Mouse (Mus musculus) ES-E14 (cell line): ENCODE measurements around the gene Fxyd7.

Experiments used
- HCFC1 ChIP-seq: IDR thresholded peaks from 2 replicates; pipeline ENCODE4 v1.6.1; 2012; ENCODE audit warnings: low read length, inconsistent platforms, borderline replicate concordance; ENCODE audit not compliant: insufficient read depth
- ZNF384 ChIP-seq: IDR thresholded peaks from 2 replicates; pipeline ENCODE4 v1.6.1; 2012; ENCODE audit warnings: low read depth, low read length, inconsistent platforms

DNA sequence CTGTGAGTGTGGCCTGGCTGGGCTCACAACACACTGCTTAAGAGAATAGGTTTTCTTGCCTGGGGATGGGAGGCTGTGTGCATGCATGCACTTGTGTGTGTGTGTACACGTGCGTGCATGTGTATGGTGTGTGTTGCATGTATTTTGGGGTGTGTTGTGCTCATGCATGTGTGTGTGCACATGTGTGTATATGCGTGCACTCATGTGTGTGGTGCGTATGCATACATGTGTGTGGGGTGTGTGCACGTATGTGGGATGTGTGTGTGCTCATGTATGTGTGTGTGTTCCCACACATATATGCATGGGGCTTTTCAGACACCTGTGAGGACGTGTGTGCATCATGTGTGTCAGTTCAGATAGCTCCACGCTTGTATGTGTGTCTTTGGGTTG lies 9.3 kb upstream of the Fxyd7 start:
- no peak for TF ChIP-seq ZNF384
- TF ChIP-seq HCFC1, result no peak
